Mouse (Mus musculus) layer of hippocampus, postnatal 25 days (tissue): ENCODE results near the gene Abcc9. TPM values are rescaled to one million over a fixed set of nuclear protein-coding genes. Genes with fewer than 3 reads are reported as not detected.

Source experiments
- DNase-seq, 2 experiments: peaks; one replicate each; pipeline ENCODE4 v3.0.0; 2022; ENCODE audit warnings: mixed read lengths in 2 of 2, low spot score in 1 of 2; ENCODE audit errors: extremely low spot score in 1 of 2
- total RNA-seq, 2 experiments: library from RNA; stranded (reverse); gene quantifications; 2 replicates each; pipeline ENCODE4 v1.2.3; 2021

Gene Abcc9
- total RNA-seq, 2 experiments from 2014 or later, result 3.2 to 3.5 TPM

- no peak for DNase-seq
These were observed 143.1 kb downstream of the Abcc9 start for GRCm38 (mm10) chr6:142558772-142559679.

- DNase-seq, result no peak
These were observed 144.0 kb downstream of the Abcc9 start for GRCm38 (mm10) chr6:142558076-142558475.

GRCm38 (mm10) chr6:142555988-142556387 is 146.1 kb downstream of the Abcc9 start:
- no peak for DNase-seq

- no peak for DNase-seq
These were observed 150.6 kb downstream of the Abcc9 start for GRCm38 (mm10) chr6:142551482-142551881.

- DNase-seq, result no peak
These were observed 151.2 kb downstream of the Abcc9 start for GRCm38 (mm10) chr6:142550871-142551270.

- DNase-seq, result no peak
These were observed 153.7 kb downstream of the Abcc9 start for GRCm38 (mm10) chr6:142548377-142548776.

- DNase-seq, result no peak
These were observed 157.0 kb downstream of the Abcc9 start for GRCm38 (mm10) chr6:142545132-142545531.

GRCm38 (mm10) chr6:142543648-142544047 is 158.5 kb downstream of the Abcc9 start:
- no peak for DNase-seq

- no peak for DNase-seq
These were observed 159.3 kb downstream of the Abcc9 start for GRCm38 (mm10) chr6:142542800-142543175.

- no peak for DNase-seq
These were observed 159.9 kb downstream of the Abcc9 start for GRCm38 (mm10) chr6:142542082-142542799.

GRCm38 (mm10) chr6:142540561-142541160 is 161.5 kb downstream of the Abcc9 start:
- no peak for DNase-seq

- no peak for DNase-seq
These were observed 162.0 kb downstream of the Abcc9 start for GRCm38 (mm10) chr6:142540131-142540530.

DNA sequence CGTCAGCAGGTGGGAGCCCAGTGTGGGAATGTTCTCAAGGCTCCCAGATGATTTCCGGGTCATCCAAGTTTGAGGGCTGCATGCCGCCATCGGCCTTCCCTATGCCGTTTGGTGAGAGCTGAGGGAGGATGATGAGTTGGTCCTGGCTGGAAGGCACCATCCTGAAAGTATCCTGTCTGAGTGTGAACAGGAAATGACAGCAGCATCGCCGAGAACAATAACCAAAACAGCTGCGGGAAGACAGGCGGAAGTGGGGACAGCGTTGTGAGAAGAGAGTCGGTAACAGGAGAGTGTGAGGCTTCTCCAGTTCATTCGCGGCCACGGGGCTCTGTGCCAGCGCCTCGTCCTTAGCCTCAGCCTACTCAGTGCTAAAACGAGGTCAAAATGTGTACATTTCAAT is 163.6 kb downstream of the Abcc9 start:
- DNase-seq, result no peak

Other genes starting within 250 kb of the Abcc9 start
- under 1 TPM; 0.22 to 0.31 TPM for gene Gys2, start 229.2 kb downstream of the Abcc9 start, total RNA-seq
- 100 to 1,000 TPM; 502 to 563 TPM for gene Ldhb, start 194.4 kb downstream of the Abcc9 start, total RNA-seq
- 1 to 10 TPM; 1.5 to 1.6 TPM for gene Kcnj8, start 130.7 kb downstream of the Abcc9 start, total RNA-seq
- 100 to 1,000 TPM in 1 of 2 experiments, 10 to 100 TPM in 1; 99.1 to 108 TPM for gene Cmas, start 54.4 kb upstream of the Abcc9 start, total RNA-seq
- under 1 TPM in 1 of 2 experiments, not detected in 1; 0.15 TPM for gene Sult6b2, start 102.2 kb upstream of the Abcc9 start, total RNA-seq